Mouse (Mus musculus): ENCODE data around the gene Npas3. TPM values are rescaled to one million over a fixed set of nuclear protein-coding genes. Genes with fewer than 3 reads are reported as not detected.
A peak's percentile ranks its signal among the peaks of the same experiment; 100 is the strongest.

The Npas3 gene
- polyA plus RNA-seq, 1 experiment from 2014 or later, result 3.7 TPM

- no peaks in the 10 kb centered on the region for H3K36me3 ChIP-seq (ENCODE audit: control insufficient read depth, insufficient read depth, low read length)
- no peak overlapping the region for H3K9ac ChIP-seq (ENCODE audit: low read length)
- H3K27me3 ChIP-seq (replicated peaks; ENCODE audit: control insufficient read depth, insufficient read depth, low read length), result no peaks in the 10 kb centered on the region
- H3K4me1 ChIP-seq (replicated peaks; ENCODE audit: control insufficient read depth, insufficient read depth, low read length), result no peaks in the 10 kb centered on the region
- H3K4me2 ChIP-seq (ENCODE audit: low read length), result no peak overlapping the region
- H3K4me3 ChIP-seq (ENCODE audit: low read depth, low read length), result no peak overlapping the region
- WGBS, result 61% methylated on average over 10 of the region's 10 CpGs
- no peak for ATAC-seq (replicated peaks; ENCODE audit: low FRiP score, low TSS enrichment, low read depth)
- H3K9me3 ChIP-seq (ENCODE audit: control insufficient read depth, low read length), result no peaks in the 10 kb centered on the region
- no peak overlapping the region for H3K27ac ChIP-seq (ENCODE audit: low read depth)
- DNase-seq (ENCODE audit: low spot score), result no peak
Measured at GRCm38 (mm10) chr12:53969378-53970174, 721.1 kb downstream of the Npas3 start.

DNA sequence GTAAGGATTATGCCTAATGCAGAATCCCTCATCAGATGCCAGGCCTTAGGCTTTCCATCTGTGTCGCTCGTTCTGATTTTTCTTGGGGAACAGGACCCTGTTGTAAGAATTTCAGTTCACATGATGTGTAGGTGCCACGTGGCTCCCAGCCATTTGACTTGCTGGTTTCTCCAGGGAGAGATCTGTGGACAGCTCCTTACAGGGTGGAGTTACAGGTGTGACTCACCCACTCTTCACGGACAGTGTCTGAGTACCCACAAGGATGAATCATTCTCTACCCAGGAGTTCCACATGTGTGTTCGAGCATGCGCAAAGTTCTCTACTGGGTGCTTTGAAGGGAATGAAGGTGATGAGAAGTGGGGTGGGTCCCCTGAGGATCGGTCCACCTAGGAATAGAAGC, 722.2 kb downstream of the Npas3 start:
- Histone ChIP-seq H3K4me2 (ENCODE audit: low read length) (no peak overlapping the region), H3K27ac (ENCODE audit: low read depth) (no peak overlapping the region), H3K9ac (ENCODE audit: low read length) (no peak overlapping the region), H3K27me3 (replicated peaks; ENCODE audit: control insufficient read depth, insufficient read depth, low read length) (no peaks in the 10 kb centered on the region), H3K9me3 (ENCODE audit: control insufficient read depth, low read length) (no peaks in the 10 kb centered on the region), H3K4me3 (ENCODE audit: low read depth, low read length) (no peak overlapping the region), H3K4me1 (replicated peaks; ENCODE audit: control insufficient read depth, insufficient read depth, low read length) (no peaks in the 10 kb centered on the region), H3K36me3 (ENCODE audit: control insufficient read depth, insufficient read depth, low read length) (no peaks in the 10 kb centered on the region)
- no peak for DNase-seq (ENCODE audit: low spot score)
- WGBS, result 91% methylated on average over 7 of the region's 7 CpGs
- no peak for ATAC-seq (replicated peaks; ENCODE audit: low FRiP score, low TSS enrichment, low read depth)

GRCm38 (mm10) chr12:53973414-53973813, 724.9 kb downstream of the Npas3 start:
- no peak for DNase-seq (ENCODE audit: low spot score)
- H3K4me1 ChIP-seq (replicated peaks; ENCODE audit: control insufficient read depth, insufficient read depth, low read length), result no peaks in the 10 kb centered on the region
- WGBS, result 72% methylated on average over 6 of the region's 6 CpGs

DNA sequence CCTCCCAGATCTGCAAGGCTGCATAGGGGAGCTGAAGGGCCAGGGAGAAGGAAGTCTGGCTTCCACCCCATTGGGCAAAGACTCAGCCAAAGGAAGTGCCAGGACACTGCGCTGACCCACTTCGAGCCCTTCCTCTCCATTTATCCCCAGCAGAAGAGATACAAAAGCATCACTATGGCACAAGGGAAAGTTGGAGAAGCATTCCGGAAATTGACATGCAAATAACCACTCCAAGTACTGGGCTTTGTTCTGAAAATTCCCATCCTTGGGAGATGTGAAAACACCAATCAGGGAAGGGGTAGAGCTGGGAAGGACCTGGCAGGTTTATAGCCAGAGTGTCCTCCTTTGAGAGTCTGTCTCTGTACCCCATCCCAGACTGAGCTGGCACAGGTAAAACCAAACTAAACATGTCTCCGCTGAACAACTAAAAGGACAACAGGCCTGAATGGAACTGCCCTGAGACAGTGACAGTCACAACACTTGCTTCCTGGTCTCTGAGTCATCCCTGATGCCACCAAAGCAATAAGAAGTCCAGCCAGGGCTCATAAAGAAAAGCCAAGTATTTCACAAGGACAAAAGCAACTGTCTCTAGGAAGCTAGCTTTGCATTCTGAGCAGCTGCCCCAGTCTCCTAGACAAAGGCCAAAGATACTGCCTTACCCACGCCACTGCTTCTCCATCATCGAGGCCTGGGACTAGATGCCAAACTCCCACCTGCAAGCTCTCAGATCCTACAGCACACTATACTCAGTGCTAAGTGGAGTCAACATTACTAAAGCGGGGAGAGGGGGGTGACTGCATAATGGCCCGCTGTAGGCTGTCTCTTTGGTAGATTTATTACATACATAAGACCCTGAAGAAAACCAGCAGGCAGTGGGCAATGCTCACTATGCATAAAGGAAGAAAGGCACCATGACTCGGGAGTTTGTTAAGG, 733.4 kb downstream of the Npas3 start:
- H3K27ac ChIP-seq (ENCODE audit: low read depth), result no peak overlapping the region
- H3K4me1 ChIP-seq (replicated peaks; ENCODE audit: control insufficient read depth, insufficient read depth, low read length), result no peaks in the 10 kb centered on the region
- ATAC-seq (replicated peaks; ENCODE audit: low FRiP score, low TSS enrichment, low read depth), result no peak
- whole genome bisulfite sequencing, result 57% methylated on average over 9 of the region's 9 CpGs
- peak; percentile 46 for DNase-seq (ENCODE audit: low spot score)
- no peaks in the 10 kb centered on the region for H3K36me3 ChIP-seq (ENCODE audit: control insufficient read depth, insufficient read depth, low read length)
- no peak overlapping the region for H3K4me3 ChIP-seq (ENCODE audit: low read depth, low read length)
- no peaks in the 10 kb centered on the region for H3K27me3 ChIP-seq (replicated peaks; ENCODE audit: control insufficient read depth, insufficient read depth, low read length)
- no peak overlapping the region for H3K4me2 ChIP-seq (ENCODE audit: low read length)
- H3K9ac ChIP-seq (ENCODE audit: low read length), result no peak overlapping the region
- H3K9me3 ChIP-seq (ENCODE audit: control insufficient read depth, low read length), result no peaks in the 10 kb centered on the region

More at GRCm38 (mm10) chr12:53973414-53973813, 724.9 kb downstream of the Npas3 start:
- H3K9me3 ChIP-seq (ENCODE audit: control insufficient read depth, low read length), result no peaks in the 10 kb centered on the region
- no peak overlapping the region for H3K4me3 ChIP-seq (ENCODE audit: low read depth, low read length)
- no peak overlapping the region for H3K27ac ChIP-seq (ENCODE audit: low read depth)
- no peaks in the 10 kb centered on the region for H3K27me3 ChIP-seq (replicated peaks; ENCODE audit: control insufficient read depth, insufficient read depth, low read length)
- no peaks in the 10 kb centered on the region for H3K36me3 ChIP-seq (ENCODE audit: control insufficient read depth, insufficient read depth, low read length)
- H3K4me2 ChIP-seq (ENCODE audit: low read length), result no peak overlapping the region
- no peak for ATAC-seq (replicated peaks; ENCODE audit: low FRiP score, low TSS enrichment, low read depth)
- no peak overlapping the region for H3K9ac ChIP-seq (ENCODE audit: low read length)

DNA sequence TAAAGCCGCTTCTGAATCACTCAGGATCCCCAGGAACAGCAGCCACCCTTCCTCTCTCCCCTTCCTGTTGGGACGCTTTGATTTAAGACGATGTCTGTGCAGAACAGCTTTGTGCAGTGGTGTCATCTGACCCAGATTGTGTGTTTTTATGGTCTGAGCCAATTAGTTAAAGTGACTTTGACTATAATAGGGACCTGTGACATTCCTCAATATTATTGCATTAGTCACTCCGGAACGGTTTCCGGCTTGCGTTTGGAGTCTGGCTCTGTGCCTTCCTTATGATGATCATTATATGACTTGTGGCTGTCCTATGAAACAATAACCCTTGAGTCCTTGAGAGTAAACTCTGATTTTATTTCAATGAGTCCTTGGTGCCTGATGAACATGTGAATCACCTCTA, 735.5 kb downstream of the Npas3 start:
- Histone ChIP-seq H3K27ac (ENCODE audit: low read depth) (no peak overlapping the region), H3K36me3 (ENCODE audit: control insufficient read depth, insufficient read depth, low read length) (no peaks in the 10 kb centered on the region), H3K9ac (ENCODE audit: low read length) (no peak overlapping the region), H3K9me3 (ENCODE audit: control insufficient read depth, low read length) (no peaks in the 10 kb centered on the region), H3K4me2 (ENCODE audit: low read length) (no peak overlapping the region), H3K4me3 (ENCODE audit: low read depth, low read length) (no peak overlapping the region), H3K4me1 (replicated peaks; ENCODE audit: control insufficient read depth, insufficient read depth, low read length) (no peaks in the 10 kb centered on the region), H3K27me3 (replicated peaks; ENCODE audit: control insufficient read depth, insufficient read depth, low read length) (no peaks in the 10 kb centered on the region)
- DNase-seq (ENCODE audit: low spot score), result no peak
- no peak for ATAC-seq (replicated peaks; ENCODE audit: low FRiP score, low TSS enrichment, low read depth)
- 75% methylated on average over 7 of the region's 7 CpGs for WGBS

- Histone ChIP-seq H3K27me3 (replicated peaks; ENCODE audit: control insufficient read depth, insufficient read depth, low read length) (no peaks in the 10 kb centered on the region), H3K4me2 (ENCODE audit: low read length) (no peak overlapping the region), H3K27ac (ENCODE audit: low read depth) (no peak overlapping the region), H3K9me3 (ENCODE audit: control insufficient read depth, low read length) (no peaks in the 10 kb centered on the region), H3K9ac (ENCODE audit: low read length) (no peak overlapping the region), H3K36me3 (ENCODE audit: control insufficient read depth, insufficient read depth, low read length) (no peaks in the 10 kb centered on the region), H3K4me1 (replicated peaks; ENCODE audit: control insufficient read depth, insufficient read depth, low read length) (no peaks in the 10 kb centered on the region; the same call in 1 of the 2 replicates), H3K4me3 (ENCODE audit: low read depth, low read length) (no peak overlapping the region)
- no peak for ATAC-seq (replicated peaks; ENCODE audit: low FRiP score, low TSS enrichment, low read depth)
- no peak for DNase-seq (ENCODE audit: low spot score)
- WGBS, result 84% methylated on average over 14 of the region's 14 CpGs
Measured at GRCm38 (mm10) chr12:53985851-53986842, 737.7 kb downstream of the Npas3 start.

DNA sequence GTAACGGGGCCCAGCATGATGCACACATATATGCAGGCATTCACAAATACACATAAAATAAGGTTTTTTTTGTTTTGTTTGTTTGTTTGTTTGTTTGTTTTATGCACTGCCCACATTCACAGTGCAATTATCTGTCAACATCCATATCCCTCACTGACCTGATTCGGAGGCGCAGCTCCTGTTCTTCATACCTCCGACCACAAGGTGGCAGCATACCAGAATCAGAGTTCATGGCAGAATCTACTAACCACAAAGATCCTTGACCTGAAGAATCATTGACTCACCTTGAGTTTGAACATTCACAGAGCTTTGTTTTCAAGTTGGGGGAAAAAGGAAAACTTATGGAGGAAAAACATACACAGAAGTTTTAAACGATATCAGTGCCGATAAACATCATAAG, 743.9 kb downstream of the Npas3 start:
- ATAC-seq (replicated peaks; ENCODE audit: low FRiP score, low TSS enrichment, low read depth) (no peak), DNase-seq (ENCODE audit: low spot score) (no peak)
- H3K4me3 ChIP-seq (ENCODE audit: low read depth, low read length), result no peak overlapping the region
- no peaks in the 10 kb centered on the region for H3K36me3 ChIP-seq (ENCODE audit: control insufficient read depth, insufficient read depth, low read length)
- no peak overlapping the region for H3K4me2 ChIP-seq (ENCODE audit: low read length)
- H3K9ac ChIP-seq (ENCODE audit: low read length), result no peak overlapping the region
- H3K4me1 ChIP-seq (replicated peaks; ENCODE audit: control insufficient read depth, insufficient read depth, low read length), result no peaks in the 10 kb centered on the region; the same call in 1 of the 2 replicates
- WGBS, result 98% methylated on average over 6 of the region's 6 CpGs
- no peak overlapping the region for H3K27ac ChIP-seq (ENCODE audit: low read depth)
- no peaks in the 10 kb centered on the region for H3K9me3 ChIP-seq (ENCODE audit: control insufficient read depth, low read length)
- H3K27me3 ChIP-seq (replicated peaks; ENCODE audit: control insufficient read depth, insufficient read depth, low read length), result no peaks in the 10 kb centered on the region

- no peak for DNase-seq (ENCODE audit: low spot score)
- Histone ChIP-seq H3K4me2 (ENCODE audit: low read length) (no peak overlapping the region), H3K9me3 (ENCODE audit: control insufficient read depth, low read length) (no peaks in the 10 kb centered on the region), H3K4me1 (replicated peaks; ENCODE audit: control insufficient read depth, insufficient read depth, low read length) (no peaks in the 10 kb centered on the region), H3K27me3 (replicated peaks; ENCODE audit: control insufficient read depth, insufficient read depth, low read length) (no peaks in the 10 kb centered on the region), H3K9ac (ENCODE audit: low read length) (no peak overlapping the region), H3K27ac (ENCODE audit: low read depth) (no peak overlapping the region), H3K36me3 (ENCODE audit: control insufficient read depth, insufficient read depth, low read length) (no peaks in the 10 kb centered on the region), H3K4me3 (ENCODE audit: low read depth, low read length) (no peak overlapping the region)
- 81% methylated on average over 5 of the region's 5 CpGs for WGBS
- no peak for ATAC-seq (replicated peaks; ENCODE audit: low FRiP score, low TSS enrichment, low read depth)
Measured at GRCm38 (mm10) chr12:53995710-53996109, 747.2 kb downstream of the Npas3 start.

All from intestine, embryonic 14.5 days (tissue).